Mouse (Mus musculus): ENCODE results near the gene Olfr1053. TPM values are rescaled to one million over a fixed set of nuclear protein-coding genes. Genes with fewer than 3 reads are reported as not detected.
"Not testable (repeated sequence)": the region's sequence is repeated elsewhere in the genome, so short reads cannot be mapped to it uniquely, and the experiment has no call there.

The Olfr1053 gene
- total RNA-seq (2021), result not detected

- intact Hi-C loops (cut with DNase I), result no loop called here
- DNase-seq (ENCODE audit: extremely low spot score in 1 of 2, low spot score in 2 of 2), result no peak
Measured at GRCm38 (mm10) chr2:86315184-86315583, at the start of gene Olfr1053. TSS of gene Olfr1053 (minus strand) at chr2:86315284.

- no peak for DNase-seq (ENCODE audit: extremely low spot score in 1 of 2, low spot score in 2 of 2)
- intact Hi-C loops (cut with DNase I), result no loop called here
Measured at GRCm38 (mm10) chr2:86362369-86362768, 47.3 kb upstream of the Olfr1053 start, which contains the start of gene Olfr1056. TSS of gene Olfr1056 (minus strand) at chr2:86362469.

GRCm38 (mm10) chr2:86351751-86352150 is 36.7 kb upstream of the Olfr1053 start:
- DNase-seq (ENCODE audit: extremely low spot score in 1 of 2, low spot score in 2 of 2); intact Hi-C loops (cut with DNase I): not testable (repeated sequence)

- intact Hi-C loops (cut with DNase I), result no loop called here
- DNase-seq (ENCODE audit: extremely low spot score in 1 of 2, low spot score in 2 of 2), result no peak
Measured at GRCm38 (mm10) chr2:86350184-86350583, 35.1 kb upstream of the Olfr1053 start, which contains the start of gene Olfr1055. TSS of gene Olfr1055 (minus strand) at chr2:86350284.

- intact Hi-C loops (cut with DNase I), result no loop called here
- no peak for DNase-seq (ENCODE audit: extremely low spot score in 1 of 2, low spot score in 2 of 2)
Measured at GRCm38 (mm10) chr2:86335333-86335732, 20.2 kb upstream of the Olfr1053 start, which contains the start of gene Olfr1054. TSS of gene Olfr1054 (minus strand) at chr2:86335433.

- intact Hi-C loops (cut with DNase I), result no loop called here
- no peak for DNase-seq (ENCODE audit: extremely low spot score in 1 of 2, low spot score in 2 of 2)
Measured at GRCm38 (mm10) chr2:86292155-86292554, 22.9 kb downstream of the Olfr1053 start, which contains the start of gene Olfr1052. TSS of gene Olfr1052 (plus strand) at chr2:86292455.

GRCm38 (mm10) chr2:86278988-86279387 is 36.1 kb downstream of the Olfr1053 start, which contains the start of gene Olfr1051:
TSS of gene Olfr1051 (minus strand) at chr2:86279088.
- intact Hi-C loops (cut with DNase I), result not testable (repeated sequence)

More at GRCm38 (mm10) chr2:86278988-86279387, 36.1 kb downstream of the Olfr1053 start, which contains the start of gene Olfr1051:
- DNase-seq (ENCODE audit: extremely low spot score in 1 of 2, low spot score in 2 of 2), result not testable (repeated sequence)

Other genes starting within 250 kb of the Olfr1053 start
- not detected for gene Olfr1036, start 241.3 kb downstream of the Olfr1053 start, total RNA-seq (2021)
- gene Olfr1037, start 227.9 kb downstream of the Olfr1053 start, total RNA-seq (2021), result not detected
- gene Olfr1039, start 179.4 kb downstream of the Olfr1053 start, total RNA-seq (2021), result not detected
- gene Olfr1040, start 168.6 kb downstream of the Olfr1053 start, total RNA-seq (2021), result not detected
- gene Olfr1042, start 153.4 kb downstream of the Olfr1053 start, total RNA-seq (2021), result not detected
- gene Olfr1043, start 147.8 kb downstream of the Olfr1053 start, total RNA-seq (2021), result not detected
- gene Olfr1044, start 137.5 kb downstream of the Olfr1053 start, total RNA-seq (2021), result not detected
- not detected for gene Olfr52, start 129.6 kb downstream of the Olfr1053 start, total RNA-seq (2021)
- gene Olfr1045, start 112.3 kb downstream of the Olfr1053 start, total RNA-seq (2021), result not detected
- not detected for gene Olfr1046, start 96.0 kb downstream of the Olfr1053 start, total RNA-seq (2021)
- gene Olfr1047, start 83.9 kb downstream of the Olfr1053 start, total RNA-seq (2021), result not detected
- not detected for gene Olfr1048, start 75.0 kb downstream of the Olfr1053 start, total RNA-seq (2021)
- not detected for gene Olfr1049, start 57.0 kb downstream of the Olfr1053 start, total RNA-seq (2021)
- not detected for gene Olfr1051, start 36.2 kb downstream of the Olfr1053 start, total RNA-seq (2021)
- gene Olfr1052, start 22.8 kb downstream of the Olfr1053 start, total RNA-seq (2021), result not detected
- gene Olfr1054, start 20.1 kb upstream of the Olfr1053 start, total RNA-seq (2021), result not detected
- not detected for gene Olfr1055, start 35.0 kb upstream of the Olfr1053 start, total RNA-seq (2021)
- gene Olfr1056, start 47.2 kb upstream of the Olfr1053 start, total RNA-seq (2021), result not detected
- not detected for gene Olfr1057, start 63.1 kb upstream of the Olfr1053 start, total RNA-seq (2021)
- gene Olfr1058, start 73.3 kb upstream of the Olfr1053 start, total RNA-seq (2021), result not detected
- not detected for gene Olfr1061, start 98.8 kb upstream of the Olfr1053 start, total RNA-seq (2021)
- not detected for gene Olfr1062, start 111.5 kb upstream of the Olfr1053 start, total RNA-seq (2021)
- gene Olfr1065, start 135.3 kb upstream of the Olfr1053 start, total RNA-seq (2021), result not detected
- gene Olfr1066, start 141.0 kb upstream of the Olfr1053 start, total RNA-seq (2021), result not detected
- gene Olfr228, start 172.1 kb upstream of the Olfr1053 start, total RNA-seq (2021), result not detected
- gene Olfr1076, start 193.2 kb upstream of the Olfr1053 start, total RNA-seq (2021), result not detected
- gene Olfr1079, start 227.2 kb upstream of the Olfr1053 start, total RNA-seq (2021), result not detected
- gene Olfr1080, start 243.0 kb upstream of the Olfr1053 start, total RNA-seq (2021), result not detected

Measured in left cerebral cortex, postnatal 10 days (tissue).